Mouse (Mus musculus): ENCODE results near the gene Tgif1. TPM values are rescaled to one million over a fixed set of nuclear protein-coding genes. Genes with fewer than 3 reads are reported as not detected.
"Not testable (repeated sequence)": the region's sequence is repeated elsewhere in the genome, so short reads cannot be mapped to it uniquely, and the experiment has no call there.

Tgif1 gene
- polyA plus RNA-seq, 1 experiment from 2014 or later = 126 TPM

GRCm38 (mm10) chr17:70848511-70849398 lies 4.6 kb downstream of the Tgif1 start:
- Histone ChIP-seq H3K9me3 (no peaks in the 10 kb centered on the region), H3K27me3 (no peaks in the 10 kb centered on the region), H3K4me2 (replicated peaks) (peak overlapping the region; percentile 86), H3K27ac (peak overlapping the region; percentile 99), H3K4me3 (peak overlapping the region; percentile 83), H3K4me1 (peaks cover 16% of the 10 kb centered on the region; the same call in 1 of the 2 replicates), H3K9ac (peak overlapping the region; percentile 98), H3K36me3 (peaks cover 21% of the 10 kb centered on the region)
- under 1% methylated on average over 23 of the region's 23 CpGs for WGBS
- ATAC-seq (ENCODE audit: insufficient number of reproducible peaks, insufficient read depth, low FRiP score, low TSS enrichment) = peak; percentile 25; the same call in 1 of the 2 replicates

DNA sequence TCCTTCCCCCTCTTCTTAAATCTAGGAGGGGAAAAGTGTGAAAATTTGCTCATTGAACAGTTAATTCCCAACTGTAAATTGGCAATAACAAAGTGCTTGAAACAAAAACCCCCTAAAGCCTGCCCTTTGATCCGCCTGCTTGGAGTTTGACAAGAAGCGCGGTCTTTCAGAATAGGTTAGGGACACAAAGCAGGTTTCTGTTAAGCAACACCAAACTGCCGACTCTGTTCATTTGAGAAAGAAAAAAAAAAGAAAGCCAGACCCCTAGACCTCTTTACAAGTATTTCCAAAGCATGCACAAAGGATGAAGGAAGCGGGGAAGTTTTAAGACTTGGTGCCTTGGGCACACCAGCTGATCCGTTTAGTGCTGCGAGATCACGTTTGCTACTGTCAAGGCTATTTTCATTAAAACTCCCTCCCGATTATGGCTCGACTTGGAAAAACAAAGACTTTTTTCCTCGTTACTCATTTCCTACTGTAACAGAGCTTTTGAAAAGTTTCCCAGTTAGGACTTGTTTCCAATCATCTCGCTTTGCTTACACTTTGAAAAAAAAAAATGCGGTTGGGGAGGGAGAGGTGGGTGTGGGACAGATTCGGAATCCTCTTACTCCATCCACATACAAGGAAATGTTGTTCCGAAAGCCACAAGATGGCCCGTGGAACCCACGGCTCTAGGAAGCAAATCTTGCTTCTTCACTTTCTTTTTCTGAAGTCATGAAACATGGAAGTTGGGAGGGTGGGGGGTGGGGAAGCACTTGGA lies 5.4 kb downstream of the Tgif1 start:
- H3K27me3 ChIP-seq = no peaks in the 10 kb centered on the region
- no peak for ATAC-seq (ENCODE audit: insufficient number of reproducible peaks, insufficient read depth, low FRiP score, low TSS enrichment)

GRCm38 (mm10) chr17:70847086-70847485 lies 6.3 kb downstream of the Tgif1 start:
- WGBS = 4% methylated on average over 4 of the region's 4 CpGs
- no peak overlapping the region for H3K27ac ChIP-seq
- no peak for ATAC-seq (ENCODE audit: insufficient number of reproducible peaks, insufficient read depth, low FRiP score, low TSS enrichment)
- H3K9me3 ChIP-seq = no peaks in the 10 kb centered on the region
- H3K4me3 ChIP-seq = peak overlapping the region; percentile 19
- peak overlapping the region; percentile 86 for H3K4me2 ChIP-seq (replicated peaks)
- peak overlapping the region; percentile 44; the same call in 1 of the 2 replicates for H3K9ac ChIP-seq
- H3K36me3 ChIP-seq = peaks cover 35% of the 10 kb centered on the region
- H3K27me3 ChIP-seq = no peaks in the 10 kb centered on the region
- peaks cover 16% of the 10 kb centered on the region; the same call in 1 of the 2 replicates for H3K4me1 ChIP-seq

More for the DNA sequence above, 5.4 kb downstream of the Tgif1 start:
- peak overlapping the region; percentile 99 for H3K27ac ChIP-seq
- no peaks in the 10 kb centered on the region for H3K9me3 ChIP-seq
- peaks cover 16% of the 10 kb centered on the region; the same call in 1 of the 2 replicates for H3K4me1 ChIP-seq
- peaks cover 29% of the 10 kb centered on the region for H3K36me3 ChIP-seq
- H3K9ac ChIP-seq = peak overlapping the region; percentile 98
- under 1% methylated on average over 17 of the region's 17 CpGs for WGBS
- H3K4me2 ChIP-seq (replicated peaks) = peak overlapping the region; percentile 86
- peak overlapping the region; percentile 83 for H3K4me3 ChIP-seq

DNA sequence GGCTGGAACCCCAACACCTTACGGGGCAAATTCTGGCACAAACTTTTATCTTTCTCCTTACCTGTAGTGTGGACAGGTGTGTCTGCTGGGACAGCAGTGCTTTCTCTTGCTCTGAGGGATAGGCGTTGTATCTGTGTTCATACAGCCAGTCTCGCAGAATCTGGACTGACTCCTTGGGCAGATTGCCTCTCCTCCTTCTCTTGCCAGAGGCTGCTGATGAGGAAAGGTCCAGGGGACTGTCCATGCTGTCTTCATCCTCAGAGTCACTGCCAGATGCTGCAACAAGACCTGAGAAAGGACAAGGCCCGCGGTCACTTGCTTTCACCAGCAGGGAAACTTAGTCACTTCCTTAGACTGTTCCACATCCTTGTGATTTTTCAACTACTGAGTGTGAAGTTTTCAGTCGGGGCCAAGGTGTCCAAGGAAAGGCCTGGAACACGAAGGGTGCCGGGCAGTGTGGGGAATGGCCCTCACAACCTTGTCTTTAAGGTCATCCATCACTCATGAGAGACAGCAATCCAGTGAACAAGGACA lies 7.2 kb downstream of the Tgif1 start:
- Histone ChIP-seq H3K9me3 (no peaks in the 10 kb centered on the region), H3K27me3 (no peaks in the 10 kb centered on the region), H3K4me2 (replicated peaks) (no peak overlapping the region), H3K4me3 (no peak overlapping the region), H3K27ac (no peak overlapping the region), H3K9ac (no peak overlapping the region), H3K4me1 (peaks cover 16% of the 10 kb centered on the region; the same call in 1 of the 2 replicates), H3K36me3 (peaks cover 43% of the 10 kb centered on the region)
- no peak for ATAC-seq (ENCODE audit: insufficient number of reproducible peaks, insufficient read depth, low FRiP score, low TSS enrichment)
- 82% methylated on average over 8 of the region's 8 CpGs for WGBS

- Histone ChIP-seq H3K9me3 (no peaks in the 10 kb centered on the region), H3K4me1 (peaks cover 16% of the 10 kb centered on the region; the same call in 1 of the 2 replicates), H3K27ac (no peak overlapping the region), H3K4me2 (replicated peaks) (no peak overlapping the region), H3K9ac (no peak overlapping the region), H3K4me3 (no peak overlapping the region), H3K27me3 (no peaks in the 10 kb centered on the region), H3K36me3 (peaks cover 43% of the 10 kb centered on the region)
- ATAC-seq (ENCODE audit: insufficient number of reproducible peaks, insufficient read depth, low FRiP score, low TSS enrichment) = no peak
- WGBS = 87% methylated on average over 2 of the region's 2 CpGs
Observed at GRCm38 (mm10) chr17:70845543-70845942, 7.8 kb downstream of the Tgif1 start.

DNA sequence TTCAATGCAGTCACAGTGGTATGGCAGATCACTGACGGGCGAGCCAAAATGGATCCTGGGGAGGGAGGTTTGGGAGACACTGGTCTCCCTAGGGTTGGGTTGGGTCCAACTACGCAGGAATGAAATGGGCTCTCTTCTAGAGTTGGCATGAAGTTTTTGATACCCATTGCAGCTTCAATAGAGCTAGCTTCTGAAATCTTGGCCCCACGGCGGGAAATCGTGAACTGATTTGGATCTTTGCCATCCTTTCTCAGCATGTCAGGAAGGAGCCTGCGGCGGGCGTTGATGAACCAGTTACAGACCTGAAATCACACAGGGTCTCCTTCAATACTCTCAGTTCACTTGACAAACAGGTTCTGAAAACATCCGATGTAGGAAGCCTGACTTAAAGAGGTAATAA lies 8.4 kb downstream of the Tgif1 start:
- H3K27me3 ChIP-seq = no peaks in the 10 kb centered on the region
- H3K4me3 ChIP-seq = no peak overlapping the region
- 77% methylated on average over 10 of the region's 10 CpGs for WGBS
- H3K9ac ChIP-seq = no peak overlapping the region
- H3K27ac ChIP-seq = no peak overlapping the region
- H3K9me3 ChIP-seq = no peaks in the 10 kb centered on the region
- no peak for ATAC-seq (ENCODE audit: insufficient number of reproducible peaks, insufficient read depth, low FRiP score, low TSS enrichment)
- peaks cover 16% of the 10 kb centered on the region; the same call in 1 of the 2 replicates for H3K4me1 ChIP-seq
- peaks cover 49% of the 10 kb centered on the region for H3K36me3 ChIP-seq
- H3K4me2 ChIP-seq (replicated peaks) = no peak overlapping the region

DNA sequence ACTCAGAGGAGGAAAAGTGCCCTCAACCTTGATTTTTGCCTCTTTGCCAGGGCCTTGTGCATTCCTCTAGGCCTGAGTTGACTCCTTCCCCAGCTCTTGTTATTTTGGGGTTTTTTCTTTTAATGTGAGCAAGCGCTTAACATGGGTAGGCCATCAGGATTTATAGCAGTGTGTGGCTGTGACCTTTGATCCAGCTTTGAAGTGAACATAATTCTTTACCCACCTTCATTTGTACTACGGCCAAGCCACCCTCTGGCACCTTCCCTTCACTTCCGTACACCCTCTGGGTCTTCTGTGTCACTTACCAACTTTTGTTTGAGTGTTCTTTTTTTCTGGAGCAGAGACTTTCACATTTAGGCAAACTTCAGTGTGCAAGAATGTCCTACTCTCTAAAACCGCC lies 10.1 kb downstream of the Tgif1 start:
- WGBS = 93% methylated on average over 4 of the region's 4 CpGs
- Histone ChIP-seq H3K27ac (no peak overlapping the region), H3K9ac (no peak overlapping the region), H3K27me3 (no peaks in the 10 kb centered on the region), H3K4me3 (no peak overlapping the region), H3K4me2 (replicated peaks) (no peak overlapping the region), H3K36me3 (peaks cover 60% of the 10 kb centered on the region), H3K4me1 (peaks cover 16% of the 10 kb centered on the region; the same call in 1 of the 2 replicates), H3K9me3 (no peaks in the 10 kb centered on the region)
- ATAC-seq (ENCODE audit: insufficient number of reproducible peaks, insufficient read depth, low FRiP score, low TSS enrichment) = no peak

DNA sequence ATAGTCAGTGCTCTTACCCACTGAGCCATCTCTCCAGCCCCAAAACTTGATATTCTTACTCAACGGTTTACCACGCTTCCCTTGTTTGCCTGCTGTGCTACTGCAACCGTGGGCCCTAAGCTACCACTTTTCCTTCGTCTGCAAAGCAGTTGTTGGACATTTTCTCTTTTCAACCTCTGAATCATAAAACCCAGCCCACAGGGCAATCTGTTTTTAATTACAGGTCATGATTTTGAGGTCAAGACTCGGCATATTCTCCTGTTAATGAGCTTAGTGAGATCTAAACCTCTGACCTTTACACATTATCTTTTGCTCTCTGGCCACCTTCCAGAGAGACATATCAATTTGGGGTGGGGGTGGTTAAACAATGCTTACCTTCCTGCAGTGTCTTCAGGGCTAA lies 14.8 kb downstream of the Tgif1 start:
- H3K4me2 ChIP-seq (replicated peaks) = no peak overlapping the region
- WGBS = 44% methylated on average over 5 of the region's 5 CpGs
- no peak overlapping the region for H3K9ac ChIP-seq
- H3K4me3 ChIP-seq = no peak overlapping the region
- H3K27me3 ChIP-seq = no peaks in the 10 kb centered on the region
- no peaks in the 10 kb centered on the region for H3K9me3 ChIP-seq
- H3K4me1 ChIP-seq = peaks cover 14% of the 10 kb centered on the region; the same call in 1 of the 2 replicates
- no peak for ATAC-seq (ENCODE audit: insufficient number of reproducible peaks, insufficient read depth, low FRiP score, low TSS enrichment)
- no peak overlapping the region for H3K27ac ChIP-seq
- H3K36me3 ChIP-seq = peaks cover 37% of the 10 kb centered on the region

DNA sequence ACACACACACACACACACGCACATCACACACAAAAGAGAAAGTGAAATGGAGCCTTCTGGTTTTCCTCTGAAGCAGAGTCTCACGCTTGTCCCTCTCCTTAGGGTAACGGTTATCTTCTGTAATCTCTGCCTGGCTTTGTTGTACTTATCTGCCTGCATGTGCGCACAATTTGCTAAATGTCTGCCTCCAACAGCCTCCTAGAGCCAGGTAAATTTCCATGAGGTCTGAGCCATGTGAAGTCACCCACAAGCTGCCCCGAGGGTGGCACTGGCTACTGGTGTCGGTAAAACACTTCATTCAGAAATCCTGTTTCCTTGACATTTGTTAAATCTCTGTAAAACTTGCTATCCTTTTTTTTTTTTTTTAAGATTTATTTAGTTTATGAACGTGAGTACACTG lies 15.3 kb downstream of the Tgif1 start:
- H3K4me1 ChIP-seq = peaks cover 14% of the 10 kb centered on the region; the same call in 1 of the 2 replicates
- no peak overlapping the region for H3K27ac ChIP-seq
- H3K4me2 ChIP-seq (replicated peaks) = no peak overlapping the region
- no peaks in the 10 kb centered on the region for H3K9me3 ChIP-seq
- ATAC-seq (ENCODE audit: insufficient number of reproducible peaks, insufficient read depth, low FRiP score, low TSS enrichment) = no peak
- no peak overlapping the region for H3K9ac ChIP-seq
- H3K27me3 ChIP-seq = no peaks in the 10 kb centered on the region
- H3K4me3 ChIP-seq = no peak overlapping the region
- 76% methylated on average over 7 of the region's 7 CpGs for WGBS
- H3K36me3 ChIP-seq = peaks cover 32% of the 10 kb centered on the region

DNA sequence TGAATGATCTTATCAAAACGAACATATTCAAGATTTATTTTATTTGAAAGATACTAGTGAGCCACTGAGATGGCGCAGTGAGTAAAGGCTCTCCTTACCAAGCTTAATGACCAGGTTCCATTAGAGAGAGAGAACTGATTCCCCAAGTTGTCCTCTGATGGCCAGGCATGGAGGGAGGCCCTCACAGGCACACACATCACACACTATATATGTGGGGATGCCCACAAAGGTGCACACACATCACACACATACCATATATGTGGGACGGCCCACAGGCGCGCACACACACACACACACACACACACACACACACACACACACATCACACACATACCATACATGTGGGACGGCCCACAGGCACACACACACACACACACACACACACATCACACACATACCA lies 15.9 kb downstream of the Tgif1 start:
- not testable (repeated sequence) for H3K4me3 ChIP-seq; H3K27me3 ChIP-seq; H3K4me2 ChIP-seq (replicated peaks); ATAC-seq (ENCODE audit: insufficient number of reproducible peaks, insufficient read depth, low FRiP score, low TSS enrichment); H3K9me3 ChIP-seq; H3K27ac ChIP-seq; H3K9ac ChIP-seq
- peaks cover 14% of the 10 kb centered on the region; the same call in 1 of the 2 replicates for H3K4me1 ChIP-seq
- H3K36me3 ChIP-seq = peaks cover 26% of the 10 kb centered on the region
- 91% methylated on average over 5 of the region's 6 CpGs for WGBS

- Histone ChIP-seq H3K9me3 (no peaks in the 10 kb centered on the region), H3K4me3 (no peak overlapping the region), H3K36me3 (peaks cover 25% of the 10 kb centered on the region), H3K4me1 (peaks cover 14% of the 10 kb centered on the region; the same call in 1 of the 2 replicates), H3K27ac (no peak overlapping the region), H3K9ac (no peak overlapping the region), H3K27me3 (no peaks in the 10 kb centered on the region), H3K4me2 (replicated peaks) (no peak overlapping the region)
- WGBS = 63% methylated on average over 7 of the region's 7 CpGs
- no peak for ATAC-seq (ENCODE audit: insufficient number of reproducible peaks, insufficient read depth, low FRiP score, low TSS enrichment)
Observed at GRCm38 (mm10) chr17:70836820-70837219, 16.5 kb downstream of the Tgif1 start.

Data from embryonic facial prominence, embryonic 12.5 days (tissue).